Mouse (Mus musculus): ENCODE data around the gene Litaf.
"Not testable (repeated sequence)": the region's sequence is repeated elsewhere in the genome, so short reads cannot be mapped to it uniquely, and the experiment has no call there.

Litaf gene

DNA sequence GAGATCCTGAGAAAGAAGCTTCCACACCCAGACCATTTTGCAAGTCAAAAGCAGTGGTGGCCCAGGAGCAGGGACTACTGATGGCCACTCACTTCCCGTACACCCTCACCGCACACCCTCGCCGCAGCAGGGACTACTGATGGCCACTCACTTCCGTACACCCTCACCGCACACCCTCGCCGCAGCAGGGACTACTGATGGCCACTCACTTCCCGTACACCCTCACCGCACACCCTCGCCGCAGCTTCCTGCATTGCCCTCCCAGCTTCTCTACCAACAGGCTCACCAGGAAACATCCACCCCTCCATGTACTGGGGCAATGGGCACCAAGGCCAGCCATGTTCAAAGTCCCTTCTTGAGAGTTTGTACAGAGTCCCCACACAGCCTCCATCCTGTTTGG lies 107.7 kb downstream of the Litaf start:
- DNase-seq (ENCODE audit: low read depth, low spot score) = not testable (repeated sequence)

DNA sequence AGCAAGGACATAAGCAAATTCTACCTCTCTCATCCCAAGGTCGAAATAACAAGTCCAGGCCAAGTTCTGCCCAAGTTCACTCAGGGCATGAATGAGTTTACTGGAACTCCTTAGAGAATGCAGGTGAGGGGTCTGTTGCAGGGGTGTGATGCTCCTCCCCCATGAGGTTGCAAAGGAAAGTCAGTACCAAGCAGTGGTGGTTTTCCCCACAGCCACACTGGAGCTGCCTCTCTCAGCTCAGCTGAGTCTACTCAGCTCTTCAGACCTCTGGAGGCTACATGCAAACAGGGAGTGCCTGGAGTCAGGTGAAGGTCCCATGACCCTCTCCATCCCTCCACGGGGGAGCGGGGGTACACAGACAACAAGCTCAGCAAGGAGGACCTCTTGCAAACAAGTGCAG lies 108.2 kb downstream of the Litaf start:
- DNase-seq (ENCODE audit: low read depth, low spot score) = no peak

DNA sequence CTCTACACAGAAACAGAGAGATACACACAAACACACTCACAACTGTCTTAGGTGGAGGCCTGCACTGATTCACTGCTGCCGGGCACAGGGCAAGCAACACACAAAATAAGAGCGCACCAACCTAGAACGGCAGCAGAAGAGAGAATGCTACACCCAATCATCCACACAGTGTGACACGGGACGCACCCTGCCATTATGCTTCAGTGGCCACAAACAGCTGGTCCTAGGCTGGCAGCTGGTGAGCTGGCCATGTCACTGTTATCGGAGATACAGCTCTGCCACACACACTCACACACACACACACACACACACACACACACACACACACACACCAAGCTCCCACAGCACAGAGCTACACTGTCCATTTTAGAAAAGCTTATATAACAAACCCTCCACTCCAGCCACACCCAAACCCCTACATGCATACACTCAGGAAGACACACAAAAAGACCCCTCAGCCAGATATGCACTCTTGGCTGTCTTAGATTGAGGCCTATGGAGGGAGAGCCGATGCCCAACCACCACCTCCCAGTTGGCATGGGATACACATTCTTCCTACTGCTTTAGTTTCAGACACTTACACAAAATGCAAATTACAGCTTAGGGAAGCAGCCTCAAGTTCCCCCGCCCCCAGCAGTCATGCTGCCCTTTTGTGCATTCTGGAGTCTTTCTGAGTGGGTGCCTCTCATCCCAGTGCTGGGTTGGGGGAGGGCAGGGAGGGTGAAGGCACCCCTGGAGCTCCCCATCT lies 108.8 kb downstream of the Litaf start:
- DNase-seq (ENCODE audit: low read depth, low spot score) = no peak

DNA sequence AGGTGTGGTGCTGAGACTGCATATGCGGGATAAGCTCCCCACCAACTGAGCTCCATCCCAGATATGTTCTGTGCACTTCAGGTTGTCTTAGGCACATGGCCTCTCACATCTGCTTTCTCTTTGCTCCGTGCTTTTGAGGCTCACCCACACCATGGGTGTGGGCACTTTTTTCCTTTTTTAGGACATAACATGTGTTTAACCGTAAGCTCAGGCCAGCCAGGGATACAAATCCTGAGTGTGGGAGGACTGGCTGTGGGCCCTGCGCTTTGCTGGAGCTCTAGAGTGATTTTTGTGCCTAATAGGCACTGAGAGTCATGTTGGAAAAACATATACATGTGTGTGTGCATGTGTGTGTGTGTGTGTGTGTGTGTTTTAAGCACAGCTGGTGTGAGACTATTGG lies 110.9 kb downstream of the Litaf start:
- DNase-seq (ENCODE audit: low read depth, low spot score) = no peak

DNA sequence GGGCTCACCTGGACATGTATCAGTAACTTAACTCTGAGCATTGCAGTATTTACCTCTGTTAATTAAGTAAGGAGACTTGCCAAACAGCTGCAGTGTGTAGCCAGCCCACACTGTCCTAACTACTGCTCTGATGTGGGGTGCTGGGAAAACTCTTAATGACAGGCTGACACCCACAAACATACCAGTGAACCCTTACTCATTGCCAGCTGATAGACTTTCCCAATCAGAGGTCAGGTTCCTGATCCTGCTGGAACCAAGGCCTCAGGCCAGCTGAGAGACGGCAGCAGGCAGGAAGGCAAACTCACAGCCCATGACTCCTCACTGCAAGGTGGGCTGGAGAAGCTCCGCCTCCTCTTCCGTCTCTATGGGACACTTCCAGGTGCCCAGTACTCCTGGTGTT lies 113.1 kb downstream of the Litaf start:
- DNase-seq (ENCODE audit: low read depth, low spot score) = no peak

DNA sequence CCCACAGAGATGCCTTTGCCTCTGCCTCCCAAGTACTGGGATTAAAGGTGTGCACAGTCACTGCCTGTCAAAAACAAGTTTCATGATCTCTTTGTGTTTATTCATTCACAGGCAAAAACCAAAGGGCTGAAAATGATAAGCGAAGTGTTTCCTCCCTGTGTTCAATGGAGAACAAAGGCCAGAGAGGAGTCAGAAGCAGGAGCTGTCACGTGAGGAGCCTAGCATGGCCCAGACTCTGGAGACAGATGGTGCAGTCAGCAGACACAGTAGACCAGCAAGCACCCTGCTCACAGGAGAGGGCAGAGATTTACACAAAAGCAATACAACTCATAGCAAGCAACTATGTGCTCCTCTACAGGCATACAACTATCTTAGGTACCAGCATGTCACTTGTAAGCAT lies 113.9 kb downstream of the Litaf start:
- DNase-seq (ENCODE audit: low read depth, low spot score) = no peak

DNA sequence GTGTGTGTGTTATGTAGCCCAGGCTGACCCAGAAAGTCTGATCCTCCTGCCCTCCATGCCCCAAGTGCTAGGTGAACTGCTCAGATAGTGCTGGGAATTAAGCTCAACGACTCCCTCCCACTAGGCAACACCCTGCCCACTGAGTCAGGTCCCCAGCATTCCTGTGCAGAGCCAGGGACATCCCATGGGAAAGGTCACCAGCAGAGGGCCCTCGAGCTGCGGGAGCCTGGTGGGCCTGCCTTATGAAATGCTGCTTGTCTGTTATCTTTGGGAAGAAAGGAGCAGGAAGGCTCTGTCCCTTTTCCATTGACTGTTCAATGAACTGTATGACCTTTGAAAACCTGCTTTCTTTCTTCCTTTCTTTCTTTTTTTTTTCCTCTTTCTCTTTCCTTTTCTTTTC lies 114.4 kb downstream of the Litaf start:
- peak; percentile 36 for DNase-seq (ENCODE audit: low read depth, low spot score)

DNA sequence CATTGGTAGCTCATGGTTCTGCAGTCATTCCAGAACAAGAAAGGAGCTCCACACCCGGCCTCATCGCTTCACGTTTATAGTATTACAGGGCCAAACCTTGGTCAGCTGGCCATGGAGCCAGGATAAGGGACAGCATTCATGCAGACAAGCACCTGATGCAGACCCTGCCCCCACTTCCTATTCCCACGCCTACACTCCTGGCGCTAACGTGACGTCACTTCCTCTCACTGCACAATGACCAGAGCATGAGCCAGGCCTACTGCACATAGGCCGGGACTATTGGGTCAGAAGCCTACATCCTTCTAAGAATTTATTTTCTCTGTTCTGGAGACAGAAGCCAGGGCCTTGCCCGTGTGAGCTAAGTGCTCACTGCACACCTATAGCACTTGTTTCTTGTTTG lies 115.4 kb downstream of the Litaf start:
- no peak for DNase-seq (ENCODE audit: low read depth, low spot score)

DNA sequence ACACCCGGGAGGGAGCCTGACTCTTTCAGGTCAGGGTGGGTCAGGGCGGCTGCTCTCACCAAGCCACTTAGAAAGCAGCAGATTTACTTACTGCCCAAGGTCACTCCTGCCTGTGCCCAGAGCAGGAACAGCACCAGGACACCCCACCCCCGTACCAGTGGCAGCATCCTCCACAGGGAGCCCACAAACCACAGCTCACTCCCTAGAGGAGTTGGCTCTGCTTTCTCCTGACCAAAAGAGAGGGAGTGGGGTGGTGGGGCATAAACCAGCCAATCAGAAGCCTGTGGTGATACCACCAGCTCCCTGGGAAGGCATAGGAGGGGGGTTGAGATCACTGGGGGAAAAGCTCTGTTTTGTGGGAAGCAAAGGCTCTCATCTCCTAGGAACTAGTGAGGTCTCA lies 118.2 kb downstream of the Litaf start:
- no peak for DNase-seq (ENCODE audit: low read depth, low spot score)

DNA sequence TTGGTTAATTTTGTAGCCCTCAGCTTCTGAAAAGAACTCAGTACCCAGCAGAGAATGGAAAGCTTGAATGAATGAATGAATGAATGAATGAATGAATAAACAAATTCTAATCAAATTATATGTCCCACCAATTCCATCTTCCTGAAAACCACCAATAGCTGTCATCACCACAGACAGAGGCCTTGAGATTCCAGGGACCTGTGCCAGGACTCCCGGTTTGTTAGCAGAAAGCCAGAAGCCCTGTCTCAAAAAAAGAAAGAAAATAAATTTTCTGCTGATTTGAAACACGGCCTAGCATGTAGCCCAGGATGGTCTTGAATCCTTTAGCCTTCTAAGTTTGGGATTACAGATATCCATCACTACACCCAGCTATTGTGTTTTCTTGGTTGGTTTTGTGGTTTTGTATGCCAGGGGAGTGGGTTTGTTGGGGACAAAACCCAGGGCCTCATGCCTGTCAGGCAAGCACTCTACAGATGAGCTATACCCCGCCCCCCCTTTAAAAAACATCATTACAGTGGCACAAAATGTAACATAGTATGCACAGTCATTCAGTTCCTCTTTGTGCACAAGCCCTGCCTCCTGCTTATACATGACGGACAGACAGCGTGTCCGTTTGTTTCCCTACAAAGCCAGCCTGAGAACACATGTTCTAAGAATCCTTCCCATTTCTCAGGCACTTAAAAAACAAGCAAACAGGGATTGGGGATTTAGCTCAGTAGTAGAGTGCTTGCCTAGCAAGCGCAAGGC lies 120.4 kb downstream of the Litaf start:
- DNase-seq (ENCODE audit: low read depth, low spot score) = no peak

DNA sequence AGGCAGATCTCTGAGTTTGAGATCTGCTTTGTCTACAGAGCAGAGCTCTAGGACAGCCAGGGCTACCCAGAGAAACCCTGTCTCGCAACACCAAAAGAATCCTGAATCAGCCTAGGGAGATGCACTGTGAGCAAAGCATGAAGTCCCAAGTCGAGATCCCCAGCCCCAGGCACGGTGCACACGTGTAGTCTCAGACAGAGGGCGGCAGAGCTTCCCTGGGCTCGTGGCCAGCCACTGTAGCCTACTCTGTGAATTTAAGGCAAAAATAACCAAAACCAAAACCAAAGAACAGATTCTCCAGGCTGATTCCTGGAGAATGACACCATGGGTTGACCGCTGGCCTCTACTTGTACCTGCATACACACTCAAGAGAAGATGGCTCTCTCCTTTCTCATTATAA lies 121.4 kb downstream of the Litaf start:
- no peak for DNase-seq (ENCODE audit: low read depth, low spot score)

DNA sequence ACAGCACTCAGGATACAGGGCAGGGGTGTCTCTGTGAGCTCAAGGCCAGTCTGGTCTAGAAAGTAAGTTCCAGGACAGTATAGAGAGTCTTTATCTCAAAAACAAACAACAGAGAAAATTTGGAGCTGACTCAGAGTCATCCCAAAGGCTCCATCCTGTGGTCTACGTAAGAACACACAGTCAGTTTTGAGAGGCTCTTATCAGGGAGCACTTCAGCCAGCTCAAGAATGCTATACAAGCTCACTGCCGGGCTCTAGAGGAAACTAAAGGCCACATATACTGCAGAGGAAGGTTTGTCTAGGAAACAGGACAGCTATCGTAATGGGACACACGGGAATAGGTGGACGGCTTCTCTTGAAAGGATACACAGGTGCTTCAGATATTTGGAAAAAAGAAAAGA lies 122.7 kb downstream of the Litaf start:
- DNase-seq (ENCODE audit: low read depth, low spot score) = no peak

DNA sequence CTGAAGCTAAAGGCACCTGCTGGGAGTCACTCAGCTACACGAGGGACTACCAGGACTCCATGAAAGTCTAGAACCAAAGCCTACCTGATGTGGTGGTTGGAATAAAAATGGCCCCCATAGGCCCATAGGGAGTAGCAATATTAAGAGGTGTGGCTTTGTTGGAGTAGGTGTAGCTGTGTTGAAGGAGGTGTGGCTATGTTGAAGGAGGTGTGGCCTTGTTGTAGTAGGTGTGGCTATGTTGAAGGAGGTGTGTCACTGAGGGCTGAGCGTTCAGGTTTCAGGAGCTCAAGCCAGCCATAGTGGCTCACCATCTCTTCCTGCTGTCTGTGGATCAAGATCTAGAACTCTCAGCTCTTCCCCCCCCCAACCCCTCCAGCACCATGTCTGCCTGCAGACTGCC lies 125.3 kb downstream of the Litaf start:
- no peak for DNase-seq (ENCODE audit: low read depth, low spot score)

DNA sequence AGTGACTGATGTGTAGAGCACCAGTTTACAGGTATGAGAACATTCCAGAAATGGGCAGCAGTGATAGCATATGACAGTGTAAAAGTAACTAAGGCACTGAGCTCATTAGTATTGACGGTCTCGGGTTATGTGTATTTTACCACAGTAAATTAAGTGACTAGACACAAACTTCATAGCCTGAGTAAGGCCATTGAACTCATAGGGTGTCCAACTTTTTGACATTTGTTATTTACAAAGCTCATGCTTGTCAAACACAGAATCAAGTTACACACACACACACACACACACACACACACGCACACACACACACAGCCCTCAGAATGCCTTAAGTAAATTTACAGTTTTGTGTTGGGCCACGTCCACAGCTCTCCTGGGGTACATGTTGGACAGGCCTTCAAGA lies 126.0 kb downstream of the Litaf start:
- DNase-seq (ENCODE audit: low read depth, low spot score) = no peak

DNA sequence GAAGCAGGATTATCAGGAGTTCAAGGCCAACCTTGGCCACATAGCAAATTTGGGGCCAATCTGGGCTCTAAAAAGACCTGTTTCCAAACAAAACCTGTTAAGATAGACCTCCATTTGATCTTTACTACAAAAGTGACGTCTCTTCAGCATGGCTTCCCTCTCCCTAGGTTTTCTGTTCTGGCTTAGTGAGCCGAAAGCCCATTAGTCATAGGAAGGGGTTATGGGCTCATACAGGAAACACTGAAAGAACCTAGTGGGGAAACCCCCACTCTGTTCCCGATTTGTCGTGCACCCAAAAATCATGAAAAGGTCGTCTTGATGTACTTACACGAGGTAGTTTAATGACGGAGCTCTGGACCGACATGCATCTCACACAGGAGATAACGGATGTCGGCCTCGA lies 128.5 kb downstream of the Litaf start:
- DNase-seq (ENCODE audit: low read depth, low spot score) = no peak

DNA sequence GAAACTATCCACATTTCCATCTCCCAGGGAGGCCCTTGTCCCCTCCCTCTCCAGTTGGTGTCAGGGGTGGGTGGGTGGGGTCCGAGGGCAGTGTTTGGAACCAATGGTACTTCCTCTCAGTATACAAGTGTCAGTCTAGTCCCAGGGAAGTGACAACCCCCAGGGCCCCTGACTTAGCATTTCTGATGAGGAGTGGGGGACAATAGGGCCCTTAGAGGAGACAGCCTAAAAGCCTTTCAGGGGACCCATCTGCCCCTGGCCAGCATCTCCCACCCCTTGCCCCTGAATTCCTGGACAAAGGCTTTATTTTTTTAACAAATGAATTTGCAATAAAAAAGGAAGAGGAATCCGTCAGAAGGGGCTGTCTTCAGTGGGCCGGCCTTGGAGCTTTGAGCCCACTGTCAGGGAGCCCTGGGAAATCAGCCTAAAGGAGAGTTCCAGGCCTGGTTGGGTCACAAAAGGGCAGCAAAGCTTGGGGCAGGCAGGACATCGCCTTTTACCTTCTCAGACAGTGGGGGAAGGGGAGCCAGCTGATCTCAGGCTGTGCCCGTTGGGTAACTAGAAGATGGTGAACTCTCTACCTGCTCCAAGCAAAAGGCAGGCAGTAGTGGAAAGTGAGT lies 129.1 kb downstream of the Litaf start:
- peak; percentile 23 for DNase-seq (ENCODE audit: low read depth, low spot score)

DNA sequence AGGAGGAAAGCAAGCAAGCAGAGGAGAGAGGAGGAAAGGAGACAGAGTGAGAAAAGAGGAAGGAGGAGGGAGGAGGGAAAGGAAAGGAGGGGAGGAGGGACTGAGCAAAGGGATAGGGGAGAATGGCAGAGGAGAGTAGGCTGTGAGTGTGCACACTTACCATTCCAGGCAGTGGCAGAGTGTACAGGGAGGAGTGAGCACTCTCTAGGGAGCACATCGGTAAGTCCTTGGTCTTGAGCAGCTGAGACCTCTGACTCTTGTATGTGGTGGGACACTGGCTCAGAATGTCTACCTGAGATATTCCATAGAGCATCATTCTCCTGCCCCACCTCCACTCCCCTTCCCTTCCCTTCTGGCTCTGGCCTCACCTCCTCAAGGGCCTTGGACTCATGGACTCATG lies 131.9 kb downstream of the Litaf start:
- DNase-seq (ENCODE audit: low read depth, low spot score) = no peak

DNA sequence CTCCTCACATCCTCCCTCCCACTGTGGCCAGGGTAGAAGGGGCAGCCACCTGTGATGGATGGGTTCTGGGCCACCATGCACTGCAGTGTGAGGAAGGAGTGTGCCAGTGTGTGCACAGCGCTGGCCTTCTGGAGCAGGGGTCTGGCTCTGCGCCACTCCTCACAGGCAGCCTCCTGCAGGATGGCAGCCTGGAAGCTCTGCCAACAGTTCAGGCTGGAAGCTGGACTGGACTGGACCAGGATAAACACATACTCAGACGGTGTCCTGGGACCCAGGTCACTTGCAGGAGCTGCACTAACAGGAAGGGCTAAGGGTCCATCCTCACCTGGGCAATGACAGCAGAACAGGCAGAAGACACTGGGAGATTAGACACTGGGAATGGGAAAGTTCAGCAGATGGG lies 132.6 kb downstream of the Litaf start:
- no peak for DNase-seq (ENCODE audit: low read depth, low spot score)

DNA sequence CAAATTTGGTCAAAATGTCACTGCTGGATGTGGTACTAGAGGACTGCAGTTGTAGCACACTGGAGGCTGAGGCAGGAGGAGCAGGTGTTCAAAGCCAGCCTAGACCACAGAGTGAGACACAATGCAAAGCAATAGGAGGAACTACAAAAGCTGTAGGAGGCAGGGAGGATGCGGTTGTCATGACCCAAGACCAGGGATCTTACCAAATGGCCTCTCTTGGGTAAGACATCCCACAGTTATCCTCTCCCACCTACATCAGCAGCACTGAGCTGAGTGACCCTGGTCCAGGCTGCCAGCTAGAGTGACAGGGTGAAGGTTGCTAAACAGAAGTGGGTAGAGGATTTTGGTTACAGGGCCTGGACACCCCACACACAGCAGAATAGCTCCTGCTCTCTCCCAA lies 138.9 kb downstream of the Litaf start:
- DNase-seq (ENCODE audit: low read depth, low spot score) = no peak

DNA sequence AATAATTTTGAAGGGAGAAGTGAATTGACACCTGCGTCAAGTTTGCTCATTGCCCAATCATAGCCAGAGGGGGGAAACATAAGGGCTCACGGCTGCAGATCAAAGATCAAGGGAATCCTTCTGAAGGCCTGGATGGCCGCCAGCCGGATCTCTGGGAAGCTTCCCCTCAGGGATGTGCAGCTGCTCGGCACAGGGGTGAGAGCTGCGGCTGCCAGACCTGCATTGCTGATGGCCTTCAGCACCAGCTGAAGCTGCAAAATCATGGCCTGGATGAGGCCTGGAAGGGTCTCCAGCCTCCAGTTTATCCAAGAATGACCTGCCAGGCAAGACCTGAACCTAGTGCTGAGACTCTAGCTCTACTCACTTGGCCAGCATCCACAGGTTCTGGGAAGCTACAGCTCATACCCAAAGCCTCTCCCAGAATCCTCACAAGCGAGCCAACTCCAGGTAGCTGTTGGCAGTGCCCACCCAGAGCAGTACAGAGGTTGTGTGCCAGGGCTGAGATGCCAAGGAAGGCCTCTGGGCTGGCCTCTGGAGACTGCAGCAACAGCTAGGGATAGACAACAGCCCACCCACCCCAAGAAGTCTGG lies 140.3 kb downstream of the Litaf start:
- no peak for DNase-seq (ENCODE audit: low read depth, low spot score)

DNA sequence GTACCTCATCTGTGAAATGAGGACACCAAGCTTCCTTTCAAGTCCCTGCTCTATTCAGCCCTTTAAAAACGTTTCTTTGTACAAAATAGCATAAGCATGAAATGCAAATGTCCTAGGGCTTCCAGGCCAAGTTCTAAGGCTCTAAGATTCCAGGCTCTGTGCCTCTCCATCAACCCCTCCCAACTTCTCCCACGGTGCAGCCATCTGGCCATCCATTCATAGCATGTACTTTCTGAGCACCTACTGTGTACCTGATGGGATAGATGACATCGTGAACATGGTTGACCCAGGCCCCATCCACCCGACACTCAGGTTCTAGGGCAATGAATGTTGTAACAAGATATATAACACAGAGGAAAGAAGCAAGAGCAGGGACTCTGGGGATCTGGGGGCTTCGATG lies 142.4 kb downstream of the Litaf start:
- no peak for DNase-seq (ENCODE audit: low read depth, low spot score)

DNA sequence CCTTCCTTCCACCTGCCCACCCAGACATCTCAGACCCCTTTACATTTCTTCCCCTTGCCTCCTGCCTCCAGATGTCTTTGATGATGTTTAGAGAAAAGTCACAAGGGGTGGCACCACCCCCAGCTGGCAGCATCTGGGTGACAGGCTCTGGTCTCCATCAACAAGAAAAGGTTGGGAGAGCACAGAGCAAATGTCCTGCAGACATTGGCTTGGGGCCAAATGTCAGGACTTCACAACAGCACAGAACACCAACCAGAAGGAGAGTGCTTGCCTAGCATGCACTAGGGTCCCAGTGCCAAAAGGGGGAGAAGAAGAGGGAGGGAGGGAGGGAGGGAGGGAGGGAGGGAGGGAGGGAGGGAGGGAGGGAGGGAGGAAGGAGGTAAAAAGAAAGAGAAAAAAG lies 146.1 kb downstream of the Litaf start:
- DNase-seq (ENCODE audit: low read depth, low spot score) = no peak

DNA sequence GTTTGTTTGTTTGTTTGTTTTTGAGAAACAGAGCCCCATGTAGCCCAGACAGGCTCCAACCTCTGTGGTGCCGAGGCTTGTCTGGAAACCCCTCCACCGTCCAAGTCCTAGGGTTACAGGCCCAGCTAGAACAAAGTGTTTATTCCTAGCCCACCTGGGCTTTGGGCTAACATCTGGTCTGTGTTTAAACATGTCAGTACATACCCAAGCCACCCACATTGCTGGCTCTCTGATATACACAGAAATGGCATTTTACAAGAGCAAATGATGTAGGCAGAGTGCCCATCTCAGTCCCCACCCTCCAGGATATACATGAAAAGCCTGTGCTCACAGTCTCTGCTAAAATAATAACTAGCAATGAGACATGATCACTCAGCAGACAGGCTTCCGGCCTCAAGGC lies 149.7 kb downstream of the Litaf start:
- DNase-seq (ENCODE audit: low read depth, low spot score) = no peak
